Mouse (Mus musculus) 3134 (cell line): ENCODE measurements around the gene Hspa1b.
"Not testable (repeated sequence)": the region's sequence is repeated elsewhere in the genome, so short reads cannot be mapped to it uniquely, and the experiment has no call there.

Source experiments
- DNase-seq: peaks from one replicate; pipeline ENCODE4 v3.0.0-alpha.2; 2011; ENCODE audit warnings: low spot score; ENCODE audit not compliant: insufficient read length; ENCODE audit errors: extremely low read depth

Hspa1b gene

DNA sequence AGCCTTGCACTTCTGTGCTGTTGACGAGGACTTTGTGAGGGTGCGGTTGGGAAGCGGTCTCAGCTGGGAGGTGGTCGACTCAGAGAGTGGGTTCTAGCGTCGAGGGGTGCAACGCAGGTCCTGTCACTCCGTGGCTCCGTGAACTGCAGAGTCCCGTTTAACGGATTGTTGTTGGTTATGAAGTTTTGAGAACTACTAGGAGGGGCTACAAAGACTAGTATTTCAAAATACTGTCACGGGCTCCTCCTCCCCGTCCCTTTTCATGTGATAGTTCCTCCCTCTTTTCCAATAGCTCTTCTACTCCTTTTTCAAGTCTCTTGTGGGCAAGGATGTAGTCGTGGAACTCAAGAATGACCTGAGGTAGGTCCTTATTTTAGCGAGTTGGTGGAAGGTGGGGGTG is 23.3 kb upstream of the Hspa1b start:
- DNase-seq = no peak

GRCm38 (mm10) chr17:34981690-34982180 is 22.7 kb upstream of the Hspa1b start, which contains the start of gene Lsm2:
TSS of gene Lsm2 (plus strand) at chr17:34981862.
- DNase-seq = peak; percentile 93

DNA sequence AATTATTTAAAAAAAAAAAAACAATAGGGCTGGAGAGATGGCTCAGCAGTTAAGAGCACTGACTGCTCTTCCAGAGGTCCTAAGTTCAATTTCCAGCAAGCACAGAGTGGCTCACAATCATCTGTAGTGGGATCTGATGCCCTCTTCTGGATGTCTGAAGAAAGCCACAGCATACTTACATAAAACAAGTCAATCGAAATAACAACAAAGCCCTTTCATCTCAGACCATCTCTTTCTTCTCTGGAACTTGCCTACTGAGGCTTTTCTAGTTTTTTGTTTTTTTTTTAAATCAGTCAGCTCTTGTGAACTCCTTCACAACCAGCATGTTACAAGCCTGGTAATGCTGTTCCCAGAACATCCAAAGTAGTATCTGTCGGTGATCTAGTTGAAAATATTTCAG is 21.6 kb upstream of the Hspa1b start:
- DNase-seq = peak; percentile 62

- DNase-seq = no peak
Measured at GRCm38 (mm10) chr17:34979631-34980030, 20.6 kb upstream of the Hspa1b start.

DNA sequence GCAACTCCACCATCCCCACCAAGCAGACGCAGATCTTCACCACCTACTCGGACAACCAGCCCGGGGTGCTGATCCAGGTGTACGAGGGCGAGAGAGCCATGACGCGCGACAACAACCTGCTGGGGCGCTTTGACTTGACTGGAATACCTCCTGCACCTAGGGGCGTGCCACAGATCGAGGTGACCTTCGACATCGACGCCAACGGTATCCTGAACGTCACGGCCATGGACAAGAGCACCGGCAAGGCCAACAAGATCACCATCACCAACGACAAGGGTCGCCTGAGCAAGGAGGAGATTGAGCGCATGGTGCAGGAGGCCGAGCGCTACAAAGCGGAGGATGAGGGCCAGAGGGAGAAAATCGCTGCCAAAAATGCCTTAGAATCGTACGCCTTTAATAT is 19.2 kb upstream of the Hspa1b start:
- no peak for DNase-seq

DNA sequence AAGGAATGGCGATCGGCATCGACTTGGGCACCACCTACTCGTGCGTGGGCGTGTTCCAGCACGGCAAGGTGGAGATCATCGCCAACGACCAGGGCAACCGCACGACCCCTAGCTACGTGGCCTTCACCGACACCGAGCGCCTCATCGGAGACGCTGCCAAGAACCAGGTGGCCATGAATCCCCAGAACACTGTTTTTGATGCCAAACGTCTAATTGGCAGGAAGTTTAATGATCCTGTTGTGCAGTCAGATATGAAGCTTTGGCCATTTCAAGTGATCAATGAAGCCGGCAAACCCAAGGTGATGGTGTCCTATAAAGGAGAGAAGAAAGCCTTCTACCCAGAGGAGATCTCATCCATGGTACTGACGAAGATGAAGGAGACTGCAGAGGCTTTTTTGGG is 18.0 kb upstream of the Hspa1b start:
- DNase-seq = no peak

DNA sequence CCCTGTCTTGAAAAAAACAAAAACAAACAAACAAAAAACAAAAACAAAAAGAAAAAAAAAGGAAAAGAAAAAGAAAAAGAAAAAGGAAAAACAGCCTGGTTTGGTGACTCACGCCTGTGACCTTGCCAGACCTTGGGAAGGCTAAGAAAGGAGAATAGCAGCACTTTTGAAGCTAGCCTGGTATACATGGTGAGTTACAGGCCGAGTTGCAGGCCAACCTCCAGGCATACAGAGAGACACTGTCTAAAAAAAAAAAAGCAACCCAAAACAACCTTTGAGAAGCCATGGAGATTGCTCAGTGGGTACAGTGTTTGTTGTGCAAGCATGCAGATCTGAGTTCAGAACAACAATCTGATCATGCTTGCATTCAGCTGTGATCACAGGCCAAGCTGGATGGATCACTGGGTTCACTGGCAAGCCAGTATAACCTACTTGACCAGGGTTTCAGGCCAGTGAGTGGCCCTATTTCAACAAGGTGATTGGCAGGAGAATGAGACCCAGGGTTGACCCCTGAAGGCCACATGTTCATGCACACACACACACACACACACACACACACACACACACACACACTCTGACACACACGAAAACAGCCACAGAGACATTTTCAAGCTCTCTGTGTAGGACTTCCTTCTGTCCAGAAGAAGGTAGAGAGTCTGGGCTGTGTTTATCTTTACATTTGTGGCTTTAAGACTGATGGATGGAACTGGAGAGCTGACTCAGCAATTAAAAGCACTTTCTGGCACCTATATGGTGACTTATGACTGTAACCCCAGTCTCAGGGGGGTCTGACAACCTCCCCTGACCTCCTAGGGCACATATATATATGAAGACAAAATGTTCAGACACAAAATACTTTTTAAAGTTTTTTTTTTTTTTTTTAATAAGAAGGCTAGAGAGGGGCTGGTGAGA is 16.8 kb upstream of the Hspa1b start:
- no peak for DNase-seq

DNA sequence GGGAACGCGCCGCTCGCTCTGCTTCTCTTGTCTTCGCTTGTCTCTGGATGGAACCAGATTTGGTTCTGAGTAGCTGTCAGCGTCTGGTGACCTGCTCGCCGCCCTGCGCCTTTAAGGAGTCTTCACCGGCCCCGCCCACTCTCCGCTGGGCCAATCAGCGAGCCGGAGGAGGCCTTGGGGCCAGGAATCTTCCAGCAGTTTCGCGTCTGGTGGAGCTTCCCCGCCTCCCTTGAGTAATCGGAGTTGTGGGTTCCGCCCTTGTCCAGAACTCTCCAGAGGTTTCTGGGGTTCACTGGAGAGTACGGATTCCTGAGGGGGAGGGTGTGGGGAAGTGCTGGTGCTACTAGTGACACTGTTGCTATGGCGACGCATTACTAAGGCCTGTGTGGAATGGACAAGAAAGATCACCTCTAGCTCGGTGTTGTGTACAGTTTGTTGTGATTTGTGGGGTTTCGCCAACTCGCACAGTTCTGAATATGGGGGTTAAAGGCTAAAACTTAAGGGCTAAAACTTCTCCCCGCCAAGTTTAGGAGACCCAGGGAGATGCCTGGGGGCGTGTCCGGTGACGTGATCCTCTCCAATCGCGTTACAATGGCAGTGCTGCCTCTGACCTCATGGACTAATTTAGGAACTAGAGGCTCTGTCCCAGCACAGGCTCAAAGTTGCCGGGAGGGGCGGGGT is 13.2 kb upstream of the Hspa1b start, which contains the start of the genes Hspa1a and Hspa1l:
TSS of gene Hspa1a (minus strand) at position 88 of the 681 bp plus-strand sequence.
TSS of gene Hspa1l (plus strand) at position 635 of the 681 bp plus-strand sequence.
- not testable (repeated sequence) for DNase-seq

- not testable (repeated sequence) for DNase-seq
Measured at GRCm38 (mm10) chr17:34971694-34972068, 12.6 kb upstream of the Hspa1b start.

DNA sequence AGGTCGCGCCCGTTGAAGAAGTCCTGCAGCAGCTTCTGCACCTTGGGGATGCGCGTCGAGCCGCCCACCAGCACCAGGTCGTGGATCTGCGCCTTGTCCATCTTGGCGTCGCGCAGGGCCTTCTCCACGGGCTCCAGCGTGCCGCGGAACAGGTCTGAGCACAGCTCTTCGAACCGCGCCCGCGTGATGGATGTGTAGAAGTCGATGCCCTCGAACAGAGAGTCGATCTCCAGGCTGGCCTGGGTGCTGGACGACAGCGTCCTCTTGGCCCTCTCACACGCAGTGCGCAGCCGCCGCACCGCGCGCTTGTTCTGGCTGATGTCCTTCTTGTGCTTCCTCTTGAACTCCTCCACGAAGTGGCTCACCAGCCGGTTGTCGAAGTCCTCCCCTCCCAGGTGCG is 11.8 kb upstream of the Hspa1b start:
- not testable (repeated sequence) for DNase-seq

- DNase-seq = not testable (repeated sequence)
Measured at GRCm38 (mm10) chr17:34969822-34970221, 10.8 kb upstream of the Hspa1b start, which contains the start of gene Gm20481. TSS of gene Gm20481 (plus strand) at chr17:34969912.

GRCm38 (mm10) chr17:34965627-34966026 is 6.6 kb upstream of the Hspa1b start:
- no peak for DNase-seq

GRCm38 (mm10) chr17:34964640-34965049 is 5.6 kb upstream of the Hspa1b start:
- DNase-seq = no peak

GRCm38 (mm10) chr17:34962841-34963240 is 3.8 kb upstream of the Hspa1b start:
- no peak for DNase-seq

DNA sequence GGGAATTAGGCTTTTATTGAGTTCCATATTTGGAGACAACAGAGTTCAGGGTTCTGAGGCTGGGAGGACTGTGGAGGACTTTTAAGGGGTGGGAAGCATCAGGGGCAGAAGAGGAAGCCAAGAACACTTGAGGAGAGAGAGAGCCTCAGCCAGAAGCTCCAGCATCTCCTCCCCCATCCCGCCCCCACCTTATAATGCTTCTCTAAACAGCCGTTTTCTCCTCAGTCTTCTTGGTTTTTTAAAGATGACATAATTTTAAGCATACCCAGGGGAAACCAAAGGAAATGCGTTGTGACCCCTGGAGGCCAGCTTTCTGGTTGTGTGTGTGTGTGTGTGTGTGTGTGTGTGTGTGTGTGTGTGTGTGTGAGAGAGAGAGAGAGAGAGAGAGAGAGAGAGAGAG is 3.1 kb upstream of the Hspa1b start:
- DNase-seq = no peak

DNA sequence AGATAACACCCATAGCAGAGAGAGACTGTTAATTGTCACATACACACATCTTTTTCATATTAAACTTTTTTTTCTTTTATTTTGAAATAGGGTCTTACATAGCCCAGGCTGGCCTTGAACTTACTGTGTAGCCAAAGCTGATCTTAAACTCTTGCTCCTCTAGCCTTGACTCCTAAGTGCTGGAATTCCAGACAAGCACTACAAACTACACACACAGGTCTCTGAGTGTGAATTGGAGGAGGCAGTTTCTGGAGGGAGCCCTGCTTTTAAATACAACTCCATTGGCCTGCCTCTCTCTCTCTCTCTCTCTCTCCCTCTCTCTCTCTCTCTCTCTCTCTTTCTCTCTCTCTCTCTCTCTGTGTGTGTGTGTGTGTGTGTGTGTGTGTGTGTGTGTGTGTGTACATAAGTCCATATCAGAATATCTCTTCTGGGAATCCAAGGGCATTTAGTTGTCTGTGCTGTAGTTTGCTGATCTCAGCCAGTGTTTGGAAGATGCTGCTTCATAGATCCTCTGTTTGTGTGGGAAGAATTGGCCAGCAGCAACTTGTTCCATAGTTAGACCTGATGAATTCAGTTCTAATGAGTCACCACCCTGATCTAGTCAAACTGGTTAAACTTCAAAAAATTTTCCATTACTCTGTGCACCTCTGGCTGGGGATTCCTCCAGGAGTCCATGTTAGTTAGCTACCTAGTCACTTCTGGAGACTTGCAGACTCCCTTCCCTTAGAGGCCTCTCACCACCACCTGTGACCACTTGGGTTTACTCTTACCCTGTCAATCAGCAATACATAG is 1.9 kb upstream of the Hspa1b start:
- peak; percentile 60 for DNase-seq

GRCm38 (mm10) chr17:34959881-34960515 is 960 bp upstream of the Hspa1b start:
- DNase-seq = no peak

DNA sequence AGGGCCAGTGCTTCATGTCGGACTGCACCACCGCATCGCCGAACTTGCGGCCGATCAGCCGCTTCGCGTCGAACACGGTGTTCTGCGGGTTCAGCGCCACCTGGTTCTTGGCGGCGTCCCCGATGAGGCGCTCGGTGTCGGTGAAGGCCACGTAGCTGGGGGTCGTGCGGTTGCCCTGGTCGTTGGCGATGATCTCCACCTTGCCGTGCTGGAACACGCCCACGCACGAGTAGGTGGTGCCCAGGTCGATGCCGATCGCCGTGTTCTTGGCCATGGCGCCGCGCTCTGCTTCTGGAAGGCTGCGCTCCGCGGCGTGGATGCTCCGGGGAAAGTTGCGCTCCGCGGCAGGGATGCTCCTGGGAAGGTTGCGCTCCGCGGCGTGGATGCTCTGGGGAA is 306 bp downstream of the Hspa1b start:
- DNase-seq = not testable (repeated sequence)

DNA sequence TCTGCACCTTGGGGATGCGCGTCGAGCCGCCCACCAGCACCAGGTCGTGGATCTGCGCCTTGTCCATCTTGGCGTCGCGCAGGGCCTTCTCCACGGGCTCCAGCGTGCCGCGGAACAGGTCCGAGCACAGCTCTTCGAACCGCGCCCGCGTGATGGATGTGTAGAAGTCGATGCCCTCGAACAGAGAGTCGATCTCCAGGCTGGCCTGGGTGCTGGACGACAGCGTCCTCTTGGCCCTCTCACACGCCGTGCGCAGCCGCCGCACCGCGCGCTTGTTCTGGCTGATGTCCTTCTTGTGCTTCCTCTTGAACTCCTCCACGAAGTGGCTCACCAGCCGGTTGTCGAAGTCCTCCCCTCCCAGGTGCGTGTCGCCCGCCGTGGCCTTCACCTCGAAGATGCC is 1.1 kb downstream of the Hspa1b start:
- not testable (repeated sequence) for DNase-seq

GRCm38 (mm10) chr17:34957291-34957690 is 1.7 kb downstream of the Hspa1b start:
- DNase-seq = not testable (repeated sequence)
